Mouse (Mus musculus) intestine, embryonic 14.5 days (tissue): ENCODE measurements around the gene Egfr. TPM values are rescaled to one million over a fixed set of nuclear protein-coding genes. Genes with fewer than 3 reads are reported as not detected.

Source experiments
- ATAC-seq: fragments of 200-750 bp; cut with Nextera tagmentation; replicated peaks from 2 replicates; pipeline ENCODE4 v1.8.0; 2017; ENCODE audit warnings: low read depth, moderate number of reproducible peaks, moderate TSS enrichment, moderate library complexity; ENCODE audit not compliant: low FRiP score, low TSS enrichment
- DNase-seq: peaks from one replicate; pipeline ENCODE4 v3.0.0-alpha.2; 2018; ENCODE audit warnings: low spot score
- H3K27ac ChIP-seq: fragments of 300-500 bp; sonication (generic); 2 replicates; pipeline ENCODE4 v1.5.1; 2014; ENCODE audit warnings: low read depth, mild to moderate bottlenecking, control low read depth
- H3K27me3 ChIP-seq: fragments of 300-500 bp; sonication (generic); replicated peaks from 2 replicates; pipeline ENCODE4 v1.6.1; 2014; ENCODE audit warnings: low read length, control low read depth; ENCODE audit not compliant: control insufficient read depth, insufficient read depth
- H3K36me3 ChIP-seq: fragments of 300-500 bp; sonication (generic); 2 replicates; pipeline ENCODE4 v1.6.1; 2014; ENCODE audit warnings: low read length, control low read depth; ENCODE audit not compliant: control insufficient read depth, insufficient read depth
- H3K4me1 ChIP-seq: fragments of 300-500 bp; sonication (generic); replicated peaks from 2 replicates; pipeline ENCODE4 v1.6.1; 2014; ENCODE audit warnings: low read length, control low read depth, mixed read lengths; ENCODE audit not compliant: control insufficient read depth, insufficient read depth
- H3K4me2 ChIP-seq: fragments of 300-500 bp; sonication (generic); 2 replicates; pipeline ENCODE4 v1.6.1; 2014; ENCODE audit warnings: low read length
- H3K4me3 ChIP-seq: fragments of 300-500 bp; sonication (generic); 2 replicates; pipeline ENCODE4 v1.5.1; 2014; ENCODE audit warnings: low read depth, low read length, control low read depth, mixed read lengths
- H3K9ac ChIP-seq: fragments of 300-500 bp; sonication (generic); 2 replicates; pipeline ENCODE4 v1.6.1; 2014; ENCODE audit warnings: mild to moderate bottlenecking, low read length
- H3K9me3 ChIP-seq: fragments of 300-500 bp; sonication (generic); 2 replicates; pipeline ENCODE4 v1.6.1; 2016; ENCODE audit warnings: low read length, control low read depth; ENCODE audit not compliant: control insufficient read depth
- WGBS: fragments of 180-500 bp; shearing (Covaris S2); extraction: QIAGEN DNeasy Blood & Tissue Kit; methylation state at CpG from one replicate; pipeline ENCODE4 v1.1.7; 2014; 5-methylcytosine and 5-hydroxymethylcytosine counted together
- polyA plus RNA-seq: library from polyadenylated mRNA; unstranded; fragments of >200 nt; fragmentation: Nextera tagmentation; extraction: Ambion mirVana; gene quantifications from 2 replicates; pipeline ENCODE4 v1.2.1, GENCODE M21; 2014

Gene Egfr
- polyA plus RNA-seq, 1 experiment from 2014 or later: 21.2 TPM

DNA sequence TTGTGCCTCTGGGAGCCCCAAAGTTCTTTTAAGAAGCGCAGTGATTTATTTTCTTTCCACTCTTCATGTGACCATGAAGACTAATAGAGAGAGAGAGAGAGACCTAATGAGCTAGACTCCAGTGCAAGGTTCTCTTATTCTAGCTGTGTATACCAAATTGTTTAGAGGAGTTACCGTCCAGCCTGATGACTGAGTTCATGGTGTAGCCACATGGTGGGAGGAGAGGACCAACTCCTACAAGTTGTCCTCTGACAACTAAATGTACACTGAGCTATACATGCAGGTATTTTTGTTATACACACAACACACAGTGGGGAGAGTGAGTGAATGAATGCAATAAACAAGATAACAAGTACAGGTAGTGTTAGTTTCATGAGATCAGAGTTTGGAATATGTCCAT is 9.2 kb upstream of the Egfr start:
- Histone ChIP-seq H3K27ac (no peak overlapping the region), H3K36me3 (no peaks in the 10 kb centered on the region), H3K9ac (no peak overlapping the region), H3K4me3 (no peak overlapping the region), H3K4me1 (no peaks in the 10 kb centered on the region), H3K27me3 (no peaks in the 10 kb centered on the region), H3K4me2 (no peak overlapping the region), H3K9me3 (no peaks in the 10 kb centered on the region)
- no peak for DNase-seq
- 86% methylated on average over 2 of the region's 2 CpGs for WGBS
- no peak for ATAC-seq

DNA sequence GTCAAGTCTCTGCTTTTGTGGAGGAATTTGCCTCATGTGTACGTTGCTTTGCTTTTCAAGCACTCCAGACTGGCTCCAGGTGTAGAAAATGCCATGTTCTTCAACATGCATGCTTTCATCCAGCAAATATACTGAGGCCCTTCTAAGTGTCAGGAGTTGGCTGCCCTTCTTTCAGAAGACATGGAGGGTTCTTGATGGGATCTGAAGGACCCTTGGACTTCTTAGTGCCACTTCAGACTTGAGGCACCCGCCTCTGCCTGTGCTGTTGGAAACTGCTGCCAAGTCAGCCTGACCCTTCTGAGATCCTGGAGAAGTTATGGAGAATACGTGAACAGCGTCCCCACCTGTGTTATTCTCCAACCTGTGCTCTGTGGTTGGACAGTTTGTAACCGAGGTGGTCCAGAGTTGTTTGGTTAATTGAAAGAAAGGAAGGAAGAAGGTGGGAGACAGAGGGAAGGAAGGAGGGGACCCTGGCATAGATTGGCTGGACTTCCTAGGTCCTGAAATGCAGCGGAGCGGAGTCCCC is 483 bp upstream of the Egfr start:
- no peaks in the 10 kb centered on the region for H3K36me3 ChIP-seq
- WGBS: 38% methylated on average over 7 of the region's 7 CpGs
- DNase-seq (peak; percentile 60), ATAC-seq (no peak)
- H3K9ac ChIP-seq: peak overlapping the region; percentile 62; the same call in 1 of the 2 replicates
- no peaks in the 10 kb centered on the region for H3K27me3 ChIP-seq
- H3K27ac ChIP-seq: no peak overlapping the region; the same call in 1 of the 2 replicates
- H3K4me3 ChIP-seq: peak overlapping the region; percentile 72
- peaks cover 3% of the 10 kb centered on the region; the same call in 1 of the 2 replicates for H3K4me1 ChIP-seq
- no peaks in the 10 kb centered on the region for H3K9me3 ChIP-seq
- H3K4me2 ChIP-seq: peak overlapping the region; percentile 55

DNA sequence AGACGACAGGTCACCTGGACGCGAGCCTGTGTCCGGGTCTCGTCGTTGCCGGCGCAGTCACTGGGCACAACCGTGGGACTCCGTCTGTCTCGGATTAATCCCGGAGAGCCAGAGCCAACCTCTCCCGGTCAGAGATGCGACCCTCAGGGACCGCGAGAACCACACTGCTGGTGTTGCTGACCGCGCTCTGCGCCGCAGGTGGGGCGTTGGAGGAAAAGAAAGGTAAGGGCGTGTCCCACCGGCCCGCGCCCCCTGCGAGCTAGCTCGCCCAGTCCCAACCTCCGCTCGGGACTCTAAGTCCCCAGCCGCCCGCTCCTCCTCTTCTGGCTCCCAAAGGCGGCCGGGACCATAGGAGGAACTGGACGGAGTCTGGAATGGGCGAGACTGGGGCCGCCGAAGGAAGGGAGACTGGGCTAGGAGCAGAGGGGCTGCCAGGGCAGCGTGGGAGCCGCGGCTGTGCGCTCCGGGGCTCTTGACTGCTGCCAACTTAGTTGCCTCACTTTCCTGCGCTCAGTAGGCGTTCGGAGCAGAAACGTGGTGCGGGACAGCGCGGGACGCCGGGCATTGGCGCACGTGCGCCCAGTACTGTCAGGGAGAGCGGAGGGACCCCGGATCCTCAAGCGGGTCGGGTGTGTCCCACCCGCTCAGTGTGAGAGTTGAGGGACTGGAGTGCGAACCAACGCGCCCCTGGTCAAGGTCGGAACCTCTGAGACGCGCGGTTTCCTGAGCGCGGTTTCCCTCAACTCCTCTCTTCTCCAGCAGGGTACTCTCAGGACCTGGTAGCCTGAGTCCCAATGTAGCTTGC is 548 bp downstream of the Egfr start:
- H3K9ac ChIP-seq: peak overlapping the region; percentile 62
- no peaks in the 10 kb centered on the region for H3K27me3 ChIP-seq
- H3K9me3 ChIP-seq: no peaks in the 10 kb centered on the region
- peak; percentile 72 for ATAC-seq
- WGBS: under 1% methylated on average over 62 of the region's 68 CpGs
- peak; percentile 86 for DNase-seq
- no peaks in the 10 kb centered on the region for H3K36me3 ChIP-seq
- peak overlapping the region; percentile 18; the same call in 1 of the 2 replicates for H3K27ac ChIP-seq
- peaks cover 3% of the 10 kb centered on the region; the same call in 1 of the 2 replicates for H3K4me1 ChIP-seq
- peak overlapping the region; percentile 55 for H3K4me2 ChIP-seq
- H3K4me3 ChIP-seq: peak overlapping the region; percentile 72

DNA sequence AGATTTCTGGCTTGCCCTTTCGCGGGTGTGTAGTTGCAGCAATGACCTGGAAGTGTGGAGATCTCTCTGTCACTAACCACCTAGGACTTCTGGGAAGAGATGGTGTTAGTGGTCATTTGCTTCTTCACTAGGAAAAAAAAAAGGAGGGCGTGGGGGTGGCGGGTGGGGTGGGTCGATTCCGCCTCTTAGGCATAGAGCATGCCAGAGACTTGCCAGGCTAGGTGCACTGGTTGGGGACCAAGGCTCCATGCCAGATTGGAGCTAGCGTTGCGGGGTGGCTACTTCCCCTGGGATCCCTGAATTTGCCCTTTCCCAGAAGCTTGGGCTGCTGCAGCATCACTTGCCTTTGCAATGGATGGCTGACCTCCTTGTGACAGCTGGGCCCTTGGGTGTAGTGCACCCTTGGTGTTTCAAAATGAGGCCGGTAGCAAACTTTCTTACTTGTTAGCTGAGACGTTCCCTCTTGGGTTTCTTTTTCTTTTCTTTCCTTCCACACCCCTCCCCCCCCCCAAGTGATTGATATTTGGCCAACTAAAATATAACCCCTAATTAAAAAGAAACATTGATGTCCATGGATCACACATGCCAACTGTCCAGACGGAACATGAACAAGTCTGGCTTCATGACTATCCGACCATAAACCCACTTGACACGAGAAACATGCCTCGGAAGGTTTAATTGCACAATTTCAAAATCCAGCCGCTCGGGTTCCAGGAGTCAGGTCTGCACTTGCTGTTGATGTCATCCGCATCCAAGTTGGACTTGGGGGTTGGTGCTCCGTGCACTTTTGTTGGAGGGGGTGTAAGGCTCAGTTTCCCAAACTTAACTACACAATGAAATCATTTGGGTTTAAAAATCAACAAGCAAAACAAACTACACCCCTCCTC is 1.4 kb downstream of the Egfr start:
- Histone ChIP-seq H3K9me3 (no peaks in the 10 kb centered on the region), H3K4me3 (peak overlapping the region; percentile 72), H3K4me1 (peaks cover 3% of the 10 kb centered on the region; the same call in 1 of the 2 replicates), H3K27me3 (no peaks in the 10 kb centered on the region), H3K36me3 (no peaks in the 10 kb centered on the region), H3K27ac (no peak overlapping the region; the same call in 1 of the 2 replicates), H3K4me2 (peak overlapping the region; percentile 55), H3K9ac (peak overlapping the region; percentile 62)
- DNase-seq (no peak), ATAC-seq (no peak)
- WGBS: 32% methylated on average over 18 of the region's 18 CpGs

DNA sequence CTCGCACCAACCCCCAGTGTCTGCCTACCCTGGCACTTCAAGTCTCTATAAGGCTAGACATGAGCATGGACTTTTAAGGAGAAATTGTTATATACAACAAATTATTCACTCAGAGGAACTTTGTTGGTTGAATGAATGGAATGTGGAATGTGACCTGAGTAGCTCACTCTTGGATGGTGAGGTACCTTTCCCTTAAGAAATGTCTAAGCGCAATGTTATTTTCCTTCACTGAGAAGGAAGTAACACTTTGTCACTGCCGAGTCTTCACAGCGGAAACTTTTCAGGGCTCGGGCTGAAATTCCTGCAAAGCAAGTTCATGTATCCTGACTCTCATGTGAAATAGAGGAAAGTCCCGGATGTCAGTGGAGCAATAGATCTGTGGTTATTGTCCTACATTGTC is 7.9 kb downstream of the Egfr start:
- ATAC-seq: no peak
- H3K9ac ChIP-seq: no peak overlapping the region
- H3K4me2 ChIP-seq: no peak overlapping the region
- H3K9me3 ChIP-seq: no peaks in the 10 kb centered on the region
- H3K36me3 ChIP-seq: no peaks in the 10 kb centered on the region
- H3K4me3 ChIP-seq: no peak overlapping the region
- no peak overlapping the region for H3K27ac ChIP-seq
- H3K27me3 ChIP-seq: no peaks in the 10 kb centered on the region
- 54% methylated on average over 6 of the region's 6 CpGs for WGBS
- no peak for DNase-seq
- H3K4me1 ChIP-seq: peaks cover 2% of the 10 kb centered on the region

DNA sequence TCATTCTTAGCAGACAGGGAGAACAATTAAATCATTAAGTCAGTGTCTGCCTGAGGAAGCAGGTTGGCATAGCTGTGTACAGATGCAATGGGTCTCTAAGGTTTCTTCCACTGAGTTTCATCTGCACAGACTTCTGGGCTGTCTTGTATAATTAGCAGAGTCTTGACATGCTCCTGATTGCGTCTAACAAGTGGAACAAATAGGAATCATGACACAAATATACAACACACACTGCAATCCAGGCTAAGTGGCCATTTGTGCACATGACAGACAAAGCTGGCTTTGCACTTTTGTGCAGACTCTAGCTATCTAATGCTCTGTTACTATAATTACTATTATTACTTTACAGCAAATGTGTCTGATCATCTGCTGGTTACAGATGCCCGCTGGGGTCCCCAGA is 9.2 kb downstream of the Egfr start:
- H3K4me3 ChIP-seq: no peak overlapping the region
- H3K27ac ChIP-seq: no peak overlapping the region
- no peak for DNase-seq
- H3K36me3 ChIP-seq: no peaks in the 10 kb centered on the region
- no peaks in the 10 kb centered on the region for H3K9me3 ChIP-seq
- no peaks in the 10 kb centered on the region for H3K27me3 ChIP-seq
- peaks cover 2% of the 10 kb centered on the region; the same call in 1 of the 2 replicates for H3K4me1 ChIP-seq
- H3K9ac ChIP-seq: no peak overlapping the region
- WGBS: 86% methylated on average over 2 of the region's 2 CpGs
- ATAC-seq: no peak
- no peak overlapping the region for H3K4me2 ChIP-seq

DNA sequence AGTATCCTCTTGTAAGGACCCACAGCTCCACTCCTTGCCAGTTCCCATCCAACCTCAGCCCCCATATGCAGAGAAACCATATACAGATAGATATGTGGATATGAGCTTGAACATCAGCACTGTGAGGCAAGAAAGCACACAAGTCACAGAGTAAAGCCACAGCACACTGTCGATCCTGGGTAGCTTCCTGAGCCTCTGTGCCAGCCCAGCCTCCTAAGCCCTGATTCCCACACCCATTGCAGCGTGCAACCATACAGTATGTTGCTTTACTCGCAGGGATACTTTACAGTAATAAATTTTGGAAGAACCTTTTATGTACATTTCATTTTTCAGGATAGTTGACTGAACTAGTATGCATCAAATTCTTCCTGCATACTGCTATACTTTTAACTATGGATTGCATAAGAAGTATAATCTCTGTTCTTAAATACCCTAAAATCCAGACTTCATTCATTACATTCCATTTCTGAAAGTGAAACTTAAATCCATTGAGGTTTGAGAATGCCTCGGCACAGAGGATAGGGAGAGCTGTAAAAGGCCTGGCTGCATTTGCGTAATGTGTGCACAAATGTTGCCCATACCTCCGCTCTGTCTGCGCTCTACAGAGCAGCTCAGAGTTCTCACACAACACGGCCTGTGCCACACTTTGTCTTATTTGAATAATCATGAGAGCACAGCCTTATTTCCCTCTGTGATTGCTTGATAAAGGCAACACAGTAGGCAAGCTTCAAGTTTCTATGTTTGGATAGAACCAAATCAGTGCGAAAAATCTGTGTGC is 14.2 kb downstream of the Egfr start:
- Histone ChIP-seq H3K9me3 (no peaks in the 10 kb centered on the region), H3K9ac (no peak overlapping the region), H3K4me3 (no peak overlapping the region), H3K4me2 (no peak overlapping the region), H3K36me3 (no peaks in the 10 kb centered on the region), H3K4me1 (0 out of 2 replicates have a peak, but pooled peaks cover 11% of the 10 kb centered on the region), H3K27ac (no peak overlapping the region), H3K27me3 (no peaks in the 10 kb centered on the region)
- no peak for DNase-seq
- no peak for ATAC-seq
- WGBS: 71% methylated on average over 9 of the region's 9 CpGs

DNA sequence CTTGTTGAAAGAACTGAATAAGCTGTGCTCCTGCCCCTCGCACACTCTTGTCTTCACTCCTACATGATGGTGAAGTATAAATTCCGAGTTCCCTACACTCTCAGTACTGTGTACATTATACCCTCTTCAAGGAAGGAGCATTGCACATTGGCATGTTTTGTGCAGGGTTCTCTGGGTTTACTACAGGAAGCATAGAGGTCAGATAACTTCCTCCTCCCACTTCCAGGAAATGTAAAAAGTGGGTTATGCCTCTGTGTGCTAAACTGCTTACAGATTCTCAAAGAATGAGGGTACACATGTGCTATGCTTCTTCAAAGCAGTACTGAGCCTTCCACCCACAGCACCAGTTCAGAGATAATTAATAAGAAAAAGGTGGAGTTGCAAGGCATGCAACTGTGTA is 16.0 kb downstream of the Egfr start:
- no peaks in the 10 kb centered on the region for H3K27me3 ChIP-seq
- H3K4me2 ChIP-seq: no peak overlapping the region
- no peak overlapping the region for H3K4me3 ChIP-seq
- H3K9me3 ChIP-seq: no peaks in the 10 kb centered on the region
- no peak for DNase-seq
- H3K27ac ChIP-seq: no peak overlapping the region
- 76% methylated on average over 2 of the region's 2 CpGs for WGBS
- no peaks in the 10 kb centered on the region for H3K36me3 ChIP-seq
- 0 out of 2 replicates have a peak, but pooled peaks cover 13% of the 10 kb centered on the region for H3K4me1 ChIP-seq
- H3K9ac ChIP-seq: no peak overlapping the region
- ATAC-seq: no peak
